Mouse (Mus musculus) heart, adult 2 months (tissue): ENCODE data around the gene Ifitm2.

Experiments
- CTCF ChIP-seq: fragments of 200-600 bp; IDR thresholded peaks from 2 replicates; pipeline ENCODE4 v1.8.1; 2022; ENCODE audit warnings: antibody characterized with exemption, mild to moderate bottlenecking, moderate library complexity
- EP300 ChIP-seq: fragments of 200-500 bp; IDR thresholded peaks from 2 replicates; pipeline ENCODE4 v1.6.1; 2011; ENCODE audit warnings: low read depth, low read length, control low read depth; ENCODE audit not compliant: insufficient read depth
- POLR2A ChIP-seq: fragments of 200-500 bp; IDR thresholded peaks from 2 replicates; pipeline ENCODE4 v1.6.1; 2011; ENCODE audit warnings: mild to moderate bottlenecking, low read depth, low read length, control low read depth; ENCODE audit not compliant: insufficient read depth

GRCm38 (mm10) chr7:140939669-140940171 lies 16.1 kb downstream of the Ifitm2 start:
- TF ChIP-seq POLR2A (no peak), CTCF (no peak), EP300 (no peak)
